Comparison of ENCODE assay signal across 9 mouse cellular contexts in the genomic region with DNA sequence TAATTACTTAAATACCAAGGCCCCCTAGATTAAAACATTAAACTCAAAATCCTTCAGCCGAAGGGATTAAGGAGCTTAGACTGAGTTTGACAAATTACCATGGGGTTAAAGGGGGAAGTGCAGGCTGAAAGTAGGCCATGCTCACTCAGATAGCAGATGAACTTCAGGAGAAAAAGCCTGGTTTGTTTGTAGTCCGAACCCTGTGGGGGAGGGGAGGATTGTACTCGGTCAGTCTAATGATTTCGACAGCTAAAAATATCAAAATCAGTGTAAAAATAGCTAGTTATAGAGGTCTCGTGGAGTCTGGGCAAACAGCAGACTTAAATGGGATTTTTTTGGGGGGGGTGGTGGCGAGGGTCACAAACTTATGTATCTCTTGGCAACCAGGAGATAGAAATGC.
DNase-seq lines count a peak whose midpoint lies in the region; ATAC-seq and TF ChIP-seq lines count a peak whose summit lies in the region.
"Had no signal": no experiment of that assay in that cellular context is flagged by ENCODE, and none has a peak within 500 bp of the region (broad histone marks: within the 10 kb centered on the region; RNA-seq: fewer than 3 reads in every experiment).

No protein-coding gene starts in this region.

- peak overlapping the region; percentile 51; the same call in 1 of the 2 replicates for H3K27ac ChIP-seq in forebrain, embryonic 10.5 days
- H3K27ac ChIP-seq in forebrain, embryonic 15.5 days (replicated peaks), result no peak overlapping the region
- H3K27ac ChIP-seq in liver, adult 2 months (replicated peaks; ENCODE audit: insufficient read depth, low read depth, low read length), result peak overlapping the region; percentile 28
- no peak overlapping the region for H3K27ac ChIP-seq in thymus, adult 2 months (ENCODE audit: control insufficient read depth, insufficient read depth, low read length)
- H3K27ac ChIP-seq: liver, embryonic 15.5 days had no signal

- H3K4me1 ChIP-seq in forebrain, embryonic 10.5 days, result peaks cover 32% of the 10 kb centered on the region
- H3K4me1 ChIP-seq in forebrain, embryonic 15.5 days, result peaks cover 19% of the 10 kb centered on the region
- peaks cover 15% of the 10 kb centered on the region for H3K4me1 ChIP-seq in liver, adult 2 months (ENCODE audit: control insufficient read depth, insufficient read depth, low read length)
- H3K4me1 ChIP-seq in thymus, adult 2 months (replicated peaks; ENCODE audit: control insufficient read depth, insufficient read depth, low read length), result 0 out of 2 replicates have a peak, but pooled peaks cover 4% of the 10 kb centered on the region

- H3K4me2 ChIP-seq in forebrain, embryonic 15.5 days (replicated peaks), result no peak overlapping the region
- H3K4me2 ChIP-seq: liver, embryonic 15.5 days had no signal

- ATAC-seq in forebrain, embryonic 15.5 days (replicated peaks), result no peak

- no peak overlapping the region for H3K9ac ChIP-seq in forebrain, embryonic 15.5 days (replicated peaks)
- H3K9ac ChIP-seq in liver, adult 2 months (ENCODE audit: low read depth, low read length), result no peak overlapping the region
- H3K9ac ChIP-seq: liver, embryonic 15.5 days had no signal

- no peak for DNase-seq in forebrain, embryonic 10.5 days (ENCODE audit: extremely low spot score, low spot score)
- DNase-seq in liver, adult 2 months (ENCODE audit: extremely low read depth, low read depth, low spot score), result peak; percentile 87
- DNase-seq in liver, result no peak
- DNase-seq in embryo, embryonic 11 days, result peak; percentile 42
- peak; percentile 61 for DNase-seq in lung, postnatal 10 days
- DNase-seq in natural killer cell, adult 2 months (ENCODE audit: low spot score in 2 of 2), result no peak
- no peak for DNase-seq in thymus, adult 2 months

- H3K79me2 ChIP-seq in liver, adult 2 months (ENCODE audit: control insufficient read depth, insufficient read depth, low read length), result peaks cover 31% of the 10 kb centered on the region; the same call in 1 of the 2 replicates

- WGBS in forebrain, embryonic 10.5 days, result 50% methylated on average over 6 of the region's 6 CpGs
- WGBS in forebrain, embryonic 15.5 days, result 32% methylated on average over 6 of the region's 6 CpGs
- WGBS in liver, adult 2 months, result 11% methylated on average over 6 of the region's 6 CpGs
- 93% methylated on average over 6 of the region's 6 CpGs for WGBS in thymus, adult 2 months

- no peaks in the 10 kb centered on the region; the same call in 1 of the 2 replicates for H3K27me3 ChIP-seq in forebrain, embryonic 10.5 days (ENCODE audit: poor library complexity, severe bottlenecking)
- no peaks in the 10 kb centered on the region for H3K27me3 ChIP-seq in forebrain, embryonic 15.5 days
- H3K27me3 ChIP-seq in liver, adult 2 months (ENCODE audit: control insufficient read depth, insufficient read depth, low read length), result no peaks in the 10 kb centered on the region
- H3K27me3 ChIP-seq in thymus, adult 2 months (ENCODE audit: control insufficient read depth, insufficient read depth, low read length), result no peaks in the 10 kb centered on the region
- H3K27me3 ChIP-seq: liver, embryonic 15.5 days had no signal

- no peak for TF ChIP-seq CTCF in liver, adult 2 months (IDR thresholded peaks at IDR 0.05; ENCODE audit: low read depth, low read length)
- TF ChIP-seq CTCF in thymus, adult 2 months (IDR thresholded peaks at IDR 0.05; ENCODE audit: borderline replicate concordance, control insufficient read depth, extremely low read depth, insufficient read depth, low read length, poor library complexity), result no peak

- no peaks in the 10 kb centered on the region for H3K9me3 ChIP-seq in forebrain, embryonic 10.5 days
- H3K9me3 ChIP-seq in forebrain, embryonic 15.5 days, result no peaks in the 10 kb centered on the region
- H3K9me3 ChIP-seq: liver, embryonic 15.5 days had no signal

- H3K36me3 ChIP-seq in forebrain, embryonic 10.5 days (replicated peaks), result peaks cover 28% of the 10 kb centered on the region
- no peaks in the 10 kb centered on the region for H3K36me3 ChIP-seq in forebrain, embryonic 15.5 days
- peaks cover 12% of the 10 kb centered on the region for H3K36me3 ChIP-seq in liver, adult 2 months (ENCODE audit: control insufficient read depth, insufficient read depth, low read length)
- peaks cover 58% of the 10 kb centered on the region for H3K36me3 ChIP-seq in thymus, adult 2 months (ENCODE audit: control insufficient read depth, insufficient read depth, low read length)

- no peak for TF ChIP-seq POLR2A in liver, adult 2 months (IDR thresholded peaks at IDR 0.05; ENCODE audit: extremely low read depth, insufficient read depth, low read length)
- no peak for TF ChIP-seq POLR2A in thymus, adult 2 months (IDR thresholded peaks at IDR 0.05; ENCODE audit: control insufficient read depth, extremely low read depth, insufficient read depth, low read length, poor library complexity)

- H3K4me3 ChIP-seq in forebrain, embryonic 10.5 days, result no peak overlapping the region
- no peak overlapping the region for H3K4me3 ChIP-seq in forebrain, embryonic 15.5 days
- no peak overlapping the region for H3K4me3 ChIP-seq in liver, adult 2 months (ENCODE audit: insufficient read depth, low read depth, low read length)
- H3K4me3 ChIP-seq in thymus, adult 2 months (ENCODE audit: control insufficient read depth, insufficient read depth, low read length), result no peak overlapping the region
- H3K4me3 ChIP-seq: liver, embryonic 15.5 days had no signal

Comparison
In these comparisons a context has a peak if more than half of its experiments do, and no peak if none do; other contexts are left out.
1. DNase-seq: peak in liver, adult 2 months (single experiment), embryo, embryonic 11 days (single experiment) and lung, postnatal 10 days (single experiment); none in forebrain, embryonic 10.5 days (single experiment), liver (single experiment), natural killer cell, adult 2 months (0 of 2) and thymus, adult 2 months (single experiment).
2. H3K27ac ChIP-seq: peak in forebrain, embryonic 10.5 days (single experiment) and liver, adult 2 months (single experiment); none in forebrain, embryonic 15.5 days (single experiment) and thymus, adult 2 months (single experiment).